Mouse (Mus musculus) olfactory bulb, adult 2 months (tissue): ENCODE measurements at regions not wholly inside any gene's neighbourhood (a gene's known extent, or its start where the extent isn't known, plus 50 kb on each side); places are given as distances from the start of the nearest gene placed in this dataset.

ENCODE experiments used
- H3K27ac ChIP-seq: fragments of 200-500 bp; 2 replicates; pipeline ENCODE4 v1.5.1; 2012; ENCODE audit warnings: low read depth, low read length; ENCODE audit not compliant: insufficient read depth
- H3K4me1 ChIP-seq: fragments of 200-500 bp; 2 replicates; pipeline ENCODE4 v1.6.1; 2012; ENCODE audit warnings: low read length; ENCODE audit not compliant: control insufficient read depth, insufficient read depth
- H3K4me3 ChIP-seq: fragments of 200-500 bp; 2 replicates; pipeline ENCODE4 v1.5.1; 2012; ENCODE audit warnings: mild to moderate bottlenecking, low read depth, low read length, moderate library complexity; ENCODE audit not compliant: insufficient read depth
- CTCF ChIP-seq: fragments of 200-500 bp; IDR thresholded peaks from 2 replicates; pipeline ENCODE4 v1.5.1; 2012; ENCODE audit warnings: low read depth, mild to moderate bottlenecking, low read length, moderate library complexity; ENCODE audit not compliant: insufficient read depth
- POLR2A ChIP-seq: fragments of 200-500 bp; IDR thresholded peaks from 2 replicates; pipeline ENCODE4 v1.6.1; 2012; ENCODE audit warnings: mild to moderate bottlenecking, low read depth, low read length, moderate library complexity; ENCODE audit not compliant: insufficient read depth
- WGBS: fragments of 180-500 bp; shearing (Covaris S2); methylation state at CpG from one replicate; pipeline ENCODE4 v1.1.7; 2018; 5-methylcytosine and 5-hydroxymethylcytosine counted together

DNA sequence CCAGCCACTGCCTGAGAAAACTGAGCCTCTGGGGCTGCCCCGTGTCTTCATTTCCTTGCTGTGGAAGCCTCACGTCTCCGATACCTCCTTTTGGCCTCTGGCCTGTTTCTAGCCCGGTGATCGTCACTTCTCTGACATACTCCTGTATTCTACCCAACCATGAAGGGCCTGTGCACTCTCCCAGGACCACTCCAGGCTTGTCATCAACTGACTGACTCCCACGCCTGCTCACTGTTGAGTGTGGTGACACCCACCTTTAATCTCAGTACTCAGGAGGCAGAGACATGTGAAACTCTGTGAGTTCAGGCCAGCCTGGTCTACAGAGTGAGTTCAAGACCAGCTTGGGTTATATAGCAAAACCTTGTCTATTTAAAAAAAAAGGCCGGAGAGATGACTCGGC is 132.1 kb upstream of the Shb start:
- Histone ChIP-seq H3K4me1 (no peaks in the 10 kb centered on the region), H3K4me3 (no peak overlapping the region), H3K27ac (no peak overlapping the region)
- 92% methylated on average over 8 of the region's 8 CpGs for WGBS
- TF ChIP-seq CTCF = no peak
- TF ChIP-seq POLR2A = no peak

DNA sequence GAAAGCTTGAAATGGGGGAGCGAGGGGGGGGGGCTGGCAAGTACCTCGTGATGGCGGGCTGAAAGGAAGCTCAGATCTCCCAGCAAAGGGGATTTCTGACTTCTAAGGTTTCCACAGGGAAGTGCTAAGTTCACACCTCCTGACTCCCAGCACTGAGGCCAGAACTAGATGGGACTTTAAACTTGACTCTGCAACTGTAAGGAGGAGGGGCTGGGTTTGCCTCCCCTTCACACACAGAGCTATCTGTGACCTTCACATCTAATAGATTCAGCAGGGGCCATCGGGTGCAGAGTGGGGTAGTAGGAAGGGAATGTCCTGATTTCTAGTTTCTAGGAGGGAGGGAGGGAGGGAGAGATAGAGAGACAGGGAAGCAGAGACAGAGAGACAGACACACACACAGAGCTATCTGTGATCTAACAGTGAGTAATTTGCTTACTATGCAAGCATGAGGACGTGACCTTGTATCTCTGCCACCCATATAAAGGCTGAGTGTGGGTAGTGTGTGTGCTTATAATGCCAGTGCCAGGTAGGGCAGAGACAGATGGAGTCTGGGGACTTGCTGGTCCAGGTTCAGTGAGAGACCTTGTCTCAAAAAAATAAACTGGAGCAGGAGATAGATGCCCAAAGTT is 125.2 kb upstream of the Shb start:
- Histone ChIP-seq H3K27ac (no peak overlapping the region), H3K4me1 (peaks cover 4% of the 10 kb centered on the region), H3K4me3 (no peak overlapping the region)
- 52% methylated on average over 5 of the region's 5 CpGs for WGBS
- TF ChIP-seq CTCF = no peak
- TF ChIP-seq POLR2A = no peak

DNA sequence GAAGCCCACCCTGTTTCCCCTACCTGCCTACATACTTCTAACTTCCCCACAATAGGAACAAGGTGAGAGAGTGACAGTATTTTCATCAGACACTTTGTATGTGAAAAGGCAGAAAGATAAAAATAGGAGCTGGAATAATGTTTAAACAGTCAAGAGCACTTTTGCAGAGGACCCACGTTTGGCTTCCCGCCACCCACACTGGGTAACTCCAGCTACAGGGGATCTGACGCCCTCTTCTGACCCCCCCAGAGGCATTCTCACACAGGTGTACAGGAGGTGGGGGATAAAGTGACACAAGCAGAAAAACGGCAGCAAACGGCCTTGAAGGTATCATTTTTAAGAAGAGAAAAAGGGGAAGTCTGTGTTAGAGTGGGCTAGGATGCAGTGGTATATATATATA is 123.5 kb upstream of the Shb start:
- Histone ChIP-seq H3K4me1 (peaks cover 4% of the 10 kb centered on the region), H3K27ac (no peak overlapping the region), H3K4me3 (no peak overlapping the region)
- WGBS = 58% methylated on average over 5 of the region's 5 CpGs
- TF ChIP-seq CTCF = no peak
- TF ChIP-seq POLR2A = no peak

- no peak for TF ChIP-seq CTCF
- no peak for TF ChIP-seq POLR2A
- 46% methylated on average over 4 of the region's 4 CpGs for WGBS
- no peak overlapping the region for H3K27ac ChIP-seq
- 0 out of 2 replicates have a peak overlapping the region, but pooled peaks have one; percentile 17 for H3K4me3 ChIP-seq
- peaks cover 4% of the 10 kb centered on the region for H3K4me1 ChIP-seq
Observed at GRCm38 (mm10) chr4:45654804-45655155, 122.5 kb upstream of the Shb start.

DNA sequence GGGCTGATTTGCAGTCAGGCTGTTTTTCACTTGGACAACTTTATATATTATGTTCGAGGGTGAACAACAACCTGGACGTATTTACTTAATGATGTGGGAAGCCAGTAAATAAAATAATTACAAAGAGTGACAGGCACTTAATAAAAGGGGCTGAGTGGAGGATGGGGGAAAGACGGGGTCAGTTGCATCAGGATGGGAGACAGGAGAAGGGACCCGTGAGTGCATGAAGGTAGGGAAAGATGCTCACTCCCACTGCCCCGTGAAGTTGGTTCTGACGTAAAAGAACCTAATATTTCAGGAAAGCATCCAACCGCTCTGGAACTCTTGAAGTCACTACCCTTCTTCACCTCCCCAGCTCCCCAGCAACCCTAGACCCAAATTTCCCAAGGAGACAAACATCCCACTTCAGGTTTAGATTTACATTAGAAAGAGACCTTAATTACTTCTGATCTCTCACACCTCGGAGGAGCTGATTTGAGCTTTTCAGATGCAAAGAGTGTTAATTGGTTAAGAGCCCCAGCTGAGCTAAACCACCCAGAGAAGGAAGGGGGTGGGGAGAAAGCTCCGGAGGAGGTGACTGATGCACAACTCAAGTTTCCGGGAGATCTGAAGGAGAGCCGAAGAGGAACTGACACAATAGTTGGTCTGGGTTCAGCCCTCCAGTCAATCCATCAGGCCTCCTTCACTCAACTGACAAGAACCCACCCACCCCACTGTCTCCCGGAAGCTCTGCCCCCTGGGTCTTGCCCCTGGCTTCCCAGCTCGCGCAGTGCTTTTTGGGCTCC is 121.9 kb upstream of the Shb start:
- whole genome bisulfite sequencing = 19% methylated on average over 14 of the region's 14 CpGs
- no peak for TF ChIP-seq POLR2A
- TF ChIP-seq CTCF = no peak
- Histone ChIP-seq H3K4me1 (peaks cover 4% of the 10 kb centered on the region), H3K27ac (no peak overlapping the region), H3K4me3 (peak overlapping the region; percentile 17; the same call in 1 of the 2 replicates)

DNA sequence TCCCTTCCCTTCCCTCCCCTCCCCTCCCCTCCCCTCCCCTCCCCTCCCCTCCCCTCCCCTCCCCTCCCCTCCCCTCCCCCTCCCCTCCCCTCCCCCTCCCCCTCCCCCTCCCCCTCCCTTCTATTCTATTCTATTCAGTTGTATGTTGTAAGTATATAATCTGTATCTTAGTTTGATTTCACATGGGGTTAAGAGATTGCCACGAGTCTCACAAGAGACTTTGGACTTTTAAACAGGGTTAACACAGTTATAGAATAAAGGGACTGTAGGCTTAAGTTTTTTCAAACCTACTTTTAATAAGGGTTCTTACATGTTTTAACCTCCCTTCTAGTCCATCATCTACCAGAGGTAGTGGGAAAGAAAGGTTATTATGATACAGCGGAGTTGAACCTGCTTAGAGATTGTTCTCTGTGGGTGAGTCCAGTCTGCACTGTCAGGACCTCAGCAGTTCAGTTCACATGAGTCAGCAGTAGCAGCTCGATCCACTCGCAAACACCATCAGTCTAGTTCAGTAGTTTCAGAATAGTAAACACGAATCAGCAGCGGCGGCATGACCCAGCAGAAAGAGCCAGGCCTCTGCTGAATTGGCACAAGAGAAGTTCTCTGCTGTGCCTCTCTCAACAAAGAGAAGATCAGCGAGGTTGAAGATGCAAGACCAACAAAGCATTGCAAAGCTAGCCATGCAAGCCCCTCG is 116.8 kb upstream of the Shb start:
- no peak for TF ChIP-seq CTCF
- TF ChIP-seq POLR2A = no peak
- Histone ChIP-seq H3K4me1 (no peaks in the 10 kb centered on the region; the same call in 1 of the 2 replicates), H3K4me3 (no peak overlapping the region), H3K27ac (no peak overlapping the region)
- 86% methylated on average over 9 of the region's 9 CpGs for WGBS

- 83% methylated on average over 3 of the region's 3 CpGs for WGBS
- no peak overlapping the region for H3K4me3 ChIP-seq
- H3K4me1 ChIP-seq = no peaks in the 10 kb centered on the region; the same call in 1 of the 2 replicates
- no peak overlapping the region for H3K27ac ChIP-seq
- TF ChIP-seq CTCF = no peak
- no peak for TF ChIP-seq POLR2A
Observed at GRCm38 (mm10) chr4:45647514-45647913, 115.2 kb upstream of the Shb start.

- Histone ChIP-seq H3K4me3 (no peak overlapping the region), H3K27ac (no peak overlapping the region), H3K4me1 (peaks cover 33% of the 10 kb centered on the region)
- TF ChIP-seq POLR2A = no peak
- no peak for TF ChIP-seq CTCF
- WGBS = 84% methylated on average over 10 of the region's 10 CpGs
Observed at GRCm38 (mm10) chr4:45642604-45643003, 110.3 kb upstream of the Shb start.

GRCm38 (mm10) chr4:45641272-45641671 is 109.0 kb upstream of the Shb start:
- no peak for TF ChIP-seq CTCF
- TF ChIP-seq POLR2A = no peak
- WGBS = 27% methylated on average over 5 of the region's 5 CpGs
- peaks cover 35% of the 10 kb centered on the region for H3K4me1 ChIP-seq
- H3K4me3 ChIP-seq = no peak overlapping the region
- peak overlapping the region; percentile 49 for H3K27ac ChIP-seq
